Mouse (Mus musculus) lung, embryonic 16.5 days (tissue): ENCODE measurements at regions not wholly inside any gene's neighbourhood (a gene's known extent, or its start where the extent isn't known, plus 50 kb on each side); places are given as distances from the start of the nearest gene placed in this dataset.

Experiments used
- ATAC-seq: fragments of 200-750 bp; cut with Nextera tagmentation; 2 replicates; pipeline ENCODE4 v1.8.0; 2017; ENCODE audit warnings: low read depth, mild to moderate bottlenecking, moderate library complexity
- H3K27ac ChIP-seq: fragments of 300-500 bp; sonication (generic); 2 replicates; pipeline ENCODE4 v1.5.1; 2014; ENCODE audit warnings: mild to moderate bottlenecking, control low read depth, low read length
- H3K27me3 ChIP-seq: fragments of 300-500 bp; sonication (generic); 2 replicates; pipeline ENCODE4 v1.6.1; 2014; ENCODE audit warnings: low read depth, low read length, mixed read lengths; ENCODE audit not compliant: control insufficient read depth, insufficient read depth
- H3K36me3 ChIP-seq: fragments of 300-500 bp; sonication (generic); 2 replicates; pipeline ENCODE4 v1.6.1; 2014; ENCODE audit warnings: low read length; ENCODE audit not compliant: control insufficient read depth, insufficient read depth
- H3K4me1 ChIP-seq: fragments of 300-500 bp; sonication (generic); replicated peaks from 2 replicates; pipeline ENCODE4 v1.6.1; 2014; ENCODE audit warnings: low read length, mixed read lengths; ENCODE audit not compliant: control insufficient read depth, insufficient read depth
- H3K4me2 ChIP-seq: fragments of 300-500 bp; sonication (generic); 2 replicates; pipeline ENCODE4 v1.6.1; 2014; ENCODE audit warnings: low read depth, low read length, control low read depth
- H3K4me3 ChIP-seq: fragments of 300-500 bp; sonication (generic); 2 replicates; pipeline ENCODE4 v1.5.1; 2014; ENCODE audit warnings: mild to moderate bottlenecking, low read length, control low read depth
- H3K9ac ChIP-seq: fragments of 300-500 bp; sonication (generic); 2 replicates; pipeline ENCODE4 v1.6.1; 2014; ENCODE audit warnings: low read length, control low read depth
- H3K9me3 ChIP-seq: fragments of 300-500 bp; sonication (generic); 2 replicates; pipeline ENCODE4 v1.6.1; 2016; ENCODE audit warnings: low read length; ENCODE audit not compliant: control insufficient read depth
- WGBS: fragments of 180-500 bp; shearing (Covaris S2); extraction: QIAGEN DNeasy Blood & Tissue Kit; methylation state at CpG from one replicate; pipeline ENCODE4 v1.1.7; 2014; 5-methylcytosine and 5-hydroxymethylcytosine counted together

GRCm38 (mm10) chr10:37347661-37348060, 208.9 kb upstream of the Marcks start:
- H3K9me3 ChIP-seq, result no peaks in the 10 kb centered on the region
- no peaks in the 10 kb centered on the region for H3K27me3 ChIP-seq
- no peaks in the 10 kb centered on the region for H3K4me1 ChIP-seq
- no peak overlapping the region for H3K9ac ChIP-seq
- H3K36me3 ChIP-seq, result no peaks in the 10 kb centered on the region
- ATAC-seq, result no peak
- H3K27ac ChIP-seq, result no peak overlapping the region
- WGBS, result 90% methylated on average over 3 of the region's 3 CpGs
- no peak overlapping the region for H3K4me3 ChIP-seq
- H3K4me2 ChIP-seq, result no peak overlapping the region

DNA sequence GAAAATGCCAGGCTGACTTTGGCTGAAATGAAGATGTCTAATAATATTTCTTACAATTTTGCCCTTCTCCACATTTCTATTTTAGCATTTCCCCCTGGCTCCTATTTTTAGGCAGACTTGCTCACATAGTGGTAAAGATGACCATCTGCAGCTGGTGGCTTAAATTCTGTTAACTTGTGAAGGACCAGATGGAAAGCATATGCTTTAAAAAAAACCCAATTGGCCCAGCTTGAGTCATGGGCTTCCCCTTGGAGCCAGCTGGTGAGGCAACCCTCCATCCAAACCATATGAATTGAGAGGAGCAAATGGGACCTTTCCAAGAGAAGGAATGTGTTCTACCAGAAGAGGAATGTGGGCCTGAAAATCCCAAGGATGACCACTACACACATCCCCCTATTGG, 204.0 kb upstream of the Marcks start:
- H3K27me3 ChIP-seq, result no peaks in the 10 kb centered on the region
- H3K4me3 ChIP-seq, result no peak overlapping the region
- no peak overlapping the region for H3K4me2 ChIP-seq
- no peak overlapping the region for H3K9ac ChIP-seq
- no peak overlapping the region for H3K27ac ChIP-seq
- ATAC-seq, result peak; percentile 54
- no peaks in the 10 kb centered on the region for H3K9me3 ChIP-seq
- H3K36me3 ChIP-seq, result no peaks in the 10 kb centered on the region
- no peaks in the 10 kb centered on the region for H3K4me1 ChIP-seq

GRCm38 (mm10) chr10:37339658-37340057, 200.9 kb upstream of the Marcks start:
- no peaks in the 10 kb centered on the region for H3K9me3 ChIP-seq
- 83% methylated on average over 3 of the region's 3 CpGs for WGBS
- H3K36me3 ChIP-seq, result no peaks in the 10 kb centered on the region
- H3K4me1 ChIP-seq, result peaks cover 2% of the 10 kb centered on the region; the same call in 1 of the 2 replicates
- H3K27ac ChIP-seq, result no peak overlapping the region
- H3K4me2 ChIP-seq, result no peak overlapping the region
- ATAC-seq, result no peak
- H3K4me3 ChIP-seq, result no peak overlapping the region
- H3K27me3 ChIP-seq, result no peaks in the 10 kb centered on the region
- no peak overlapping the region for H3K9ac ChIP-seq

DNA sequence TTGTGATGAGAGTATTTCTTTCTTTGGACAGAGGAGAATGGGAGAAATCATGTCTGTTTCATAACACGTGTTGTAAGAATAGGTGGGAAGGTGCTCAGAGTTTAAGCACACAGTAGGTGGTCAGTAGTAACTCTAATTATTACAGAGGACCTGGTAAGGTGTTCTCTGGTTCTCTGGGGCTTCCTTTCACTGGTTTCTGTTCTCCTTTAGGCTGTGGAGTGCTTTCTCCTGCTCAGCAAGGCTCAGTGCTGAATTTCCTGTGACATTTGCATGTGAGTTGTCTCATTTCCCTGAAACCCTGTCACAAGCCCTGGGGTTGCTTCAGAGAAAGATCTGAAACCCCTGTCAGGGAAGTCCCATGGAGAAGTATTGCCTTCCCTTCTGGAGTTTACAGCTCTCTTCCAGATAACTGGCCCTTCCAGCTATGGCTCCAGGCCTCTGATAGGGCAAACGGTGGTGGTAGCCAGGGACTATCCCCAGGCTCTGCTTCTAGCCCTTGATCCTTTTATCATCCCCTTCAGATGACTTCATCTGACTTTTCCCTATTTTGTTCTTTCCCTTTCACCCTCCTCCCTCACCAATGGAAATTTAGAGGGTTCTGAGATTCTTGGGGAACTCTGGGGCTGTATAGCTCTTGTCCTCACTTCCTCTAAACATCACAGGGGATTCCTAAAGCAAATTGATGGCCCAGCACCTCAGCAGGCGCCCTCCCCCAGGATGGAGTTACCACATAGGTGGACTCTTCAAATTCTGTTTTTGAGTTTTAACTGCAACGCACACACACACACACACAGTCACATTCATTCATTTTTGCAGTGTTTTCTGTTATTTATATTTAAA, 199.6 kb upstream of the Marcks start:
- WGBS, result 62% methylated on average over 4 of the region's 4 CpGs
- Histone ChIP-seq H3K36me3 (no peaks in the 10 kb centered on the region), H3K4me3 (no peak overlapping the region), H3K27ac (no peak overlapping the region), H3K9ac (no peak overlapping the region), H3K4me1 (peaks cover 2% of the 10 kb centered on the region; the same call in 1 of the 2 replicates), H3K27me3 (no peaks in the 10 kb centered on the region), H3K4me2 (no peak overlapping the region), H3K9me3 (no peaks in the 10 kb centered on the region)
- ATAC-seq, result no peak

- H3K4me1 ChIP-seq, result peaks cover 2% of the 10 kb centered on the region; the same call in 1 of the 2 replicates
- H3K27ac ChIP-seq, result no peak overlapping the region; the same call in 1 of the 2 replicates
- no peaks in the 10 kb centered on the region for H3K9me3 ChIP-seq
- no peak overlapping the region for H3K9ac ChIP-seq
- no peaks in the 10 kb centered on the region for H3K36me3 ChIP-seq
- no peak overlapping the region for H3K4me3 ChIP-seq
- ATAC-seq, result peak; percentile 49; the same call in 1 of the 2 replicates
- WGBS, result 11% methylated on average over 3 of the region's 3 CpGs
- H3K27me3 ChIP-seq, result no peaks in the 10 kb centered on the region
- H3K4me2 ChIP-seq, result no peak overlapping the region
These were observed 198.5 kb upstream of the Marcks start for GRCm38 (mm10) chr10:37337172-37337620.

- ATAC-seq, result no peak
- no peak overlapping the region for H3K4me3 ChIP-seq
- no peaks in the 10 kb centered on the region for H3K36me3 ChIP-seq
- H3K27ac ChIP-seq, result no peak overlapping the region
- 56% methylated on average over 3 of the region's 3 CpGs for WGBS
- no peaks in the 10 kb centered on the region for H3K9me3 ChIP-seq
- H3K4me1 ChIP-seq, result peaks cover 2% of the 10 kb centered on the region; the same call in 1 of the 2 replicates
- H3K27me3 ChIP-seq, result no peaks in the 10 kb centered on the region
- no peak overlapping the region for H3K9ac ChIP-seq
- H3K4me2 ChIP-seq, result no peak overlapping the region
These were observed 196.4 kb upstream of the Marcks start for GRCm38 (mm10) chr10:37335148-37335547.

DNA sequence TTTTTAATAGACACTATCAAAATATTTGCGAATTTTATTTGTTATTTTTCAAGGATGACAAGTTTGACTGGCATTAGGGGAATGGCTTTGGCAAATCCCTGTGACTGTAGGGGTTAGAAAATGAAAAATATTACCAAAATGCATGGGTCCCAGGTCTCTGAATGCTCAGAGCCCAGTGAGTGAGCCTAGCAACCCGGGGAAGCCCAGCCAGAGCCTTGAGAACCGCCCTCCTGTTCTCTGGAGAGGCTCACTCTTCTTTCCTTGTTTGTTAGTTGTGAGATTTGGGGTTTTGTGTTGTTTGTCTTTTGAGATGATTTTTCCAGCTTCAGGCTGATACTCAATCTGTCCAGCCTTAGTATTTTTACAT, 187.4 kb upstream of the Marcks start:
- Histone ChIP-seq H3K4me1 (no peaks in the 10 kb centered on the region; the same call in 1 of the 2 replicates), H3K36me3 (no peaks in the 10 kb centered on the region), H3K27ac (no peak overlapping the region), H3K4me2 (no peak overlapping the region), H3K9me3 (no peaks in the 10 kb centered on the region), H3K9ac (no peak overlapping the region), H3K4me3 (no peak overlapping the region), H3K27me3 (no peaks in the 10 kb centered on the region)
- ATAC-seq, result no peak
- WGBS, result 53% methylated on average over 3 of the region's 3 CpGs

DNA sequence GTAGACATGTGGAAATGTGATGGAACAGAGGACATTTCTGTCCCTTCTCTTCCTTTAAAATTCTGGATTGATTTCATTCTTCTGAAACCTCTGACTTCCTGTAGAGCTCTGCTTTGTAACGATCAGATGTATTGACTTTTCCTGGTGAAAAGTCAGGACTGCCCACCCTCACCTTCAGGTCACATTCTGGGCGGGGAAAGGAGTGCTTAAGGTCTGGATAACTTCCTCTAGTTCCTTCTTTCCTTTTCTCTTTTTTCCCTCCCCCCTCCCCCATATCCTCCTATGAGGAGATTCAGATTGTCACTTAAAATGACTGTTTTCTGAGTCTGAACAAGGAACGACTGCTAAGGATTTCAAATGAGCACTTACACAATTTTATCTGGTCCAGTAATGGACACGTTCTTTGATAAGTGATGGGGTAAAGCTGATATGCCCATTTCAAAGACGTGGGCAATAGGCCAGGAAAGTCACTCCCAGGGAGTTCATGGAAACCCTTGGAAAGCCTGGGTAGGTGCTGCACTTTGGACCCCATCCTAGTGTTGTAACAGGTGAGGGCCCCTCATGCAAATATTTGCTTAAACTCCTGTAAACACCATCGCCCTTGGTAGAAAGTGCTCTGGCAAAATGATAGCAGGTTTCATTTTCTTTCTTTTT, 186.9 kb upstream of the Marcks start:
- Histone ChIP-seq H3K4me3 (no peak overlapping the region), H3K4me1 (no peaks in the 10 kb centered on the region; the same call in 1 of the 2 replicates), H3K36me3 (no peaks in the 10 kb centered on the region), H3K9me3 (no peaks in the 10 kb centered on the region), H3K4me2 (no peak overlapping the region), H3K27ac (no peak overlapping the region), H3K27me3 (no peaks in the 10 kb centered on the region), H3K9ac (no peak overlapping the region)
- no peak for ATAC-seq
- 27% methylated on average over 6 of the region's 6 CpGs for WGBS

DNA sequence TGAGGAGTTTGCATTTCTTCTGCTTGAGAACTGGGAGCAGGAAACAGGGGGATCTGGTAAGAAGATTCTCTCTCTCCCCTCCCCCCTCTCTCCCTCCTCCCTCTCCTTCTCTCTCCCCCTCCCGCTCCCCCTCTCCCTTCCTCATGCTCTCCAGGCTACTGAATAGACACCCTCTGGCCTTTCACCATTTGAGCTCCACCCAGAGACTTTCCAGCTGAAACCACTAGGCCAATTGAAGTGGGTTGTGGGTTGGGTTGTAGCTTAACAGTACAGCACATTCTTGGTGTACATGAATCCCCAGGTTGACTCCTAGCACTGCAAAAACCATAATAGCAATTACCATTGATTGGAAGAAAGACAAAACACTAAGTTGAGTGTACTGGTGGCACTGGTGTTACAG, 185.0 kb upstream of the Marcks start:
- H3K27me3 ChIP-seq, result no peaks in the 10 kb centered on the region
- no peak overlapping the region for H3K4me3 ChIP-seq
- H3K4me2 ChIP-seq, result no peak overlapping the region
- no peak overlapping the region for H3K27ac ChIP-seq
- whole genome bisulfite sequencing, result 67% methylated on average over 1 of the region's 1 CpGs
- H3K9me3 ChIP-seq, result no peaks in the 10 kb centered on the region
- no peak for ATAC-seq
- no peaks in the 10 kb centered on the region for H3K36me3 ChIP-seq
- no peaks in the 10 kb centered on the region; the same call in 1 of the 2 replicates for H3K4me1 ChIP-seq
- no peak overlapping the region for H3K9ac ChIP-seq
